Mouse (Mus musculus) spleen, adult 2 months (tissue): ENCODE data around the gene Clic3. TPM values are rescaled to one million over a fixed set of nuclear protein-coding genes. Genes with fewer than 3 reads are reported as not detected.

Experiments
- DNase-seq, 2 experiments: peaks; one replicate each; pipeline versions ENCODE4 v3.0.0 to v3.0.0-alpha.2; 2012 to 2021; ENCODE audit warnings: low spot score in 2 of 2, low read depth in 1 of 2
- H3K27ac ChIP-seq: fragments of 200-500 bp; 2 replicates; pipeline ENCODE4 v1.5.1; 2012; ENCODE audit warnings: low read length, inconsistent platforms; ENCODE audit not compliant: insufficient read depth
- H3K27me3 ChIP-seq: fragments of 200-500 bp; 2 replicates; pipeline ENCODE4 v1.6.1; 2012; ENCODE audit warnings: mild to moderate bottlenecking, moderate library complexity, low read length, inconsistent platforms; ENCODE audit not compliant: control insufficient read depth, insufficient read depth
- H3K36me3 ChIP-seq: fragments of 200-500 bp; 2 replicates; pipeline ENCODE4 v1.6.1; 2012; ENCODE audit warnings: mild to moderate bottlenecking, low read length, inconsistent platforms; ENCODE audit not compliant: control insufficient read depth, insufficient read depth
- H3K4me1 ChIP-seq: fragments of 200-500 bp; 2 replicates; pipeline ENCODE4 v1.6.1; 2011; ENCODE audit warnings: inconsistent platforms; ENCODE audit not compliant: control insufficient read depth, insufficient read depth, insufficient read length
- H3K4me3 ChIP-seq: fragments of 200-500 bp; 2 replicates; pipeline ENCODE4 v1.5.1; 2011; ENCODE audit warnings: mild to moderate bottlenecking, inconsistent platforms; ENCODE audit not compliant: insufficient read depth, insufficient read length; ENCODE audit errors: extremely low read depth
- CTCF ChIP-seq: fragments of 200-500 bp; IDR thresholded peaks from 2 replicates; pipeline ENCODE4 v1.5.1; 2011; ENCODE audit warnings: mild to moderate bottlenecking, inconsistent platforms; ENCODE audit not compliant: insufficient read depth, insufficient read length, insufficient replicate concordance; ENCODE audit errors: extremely low read depth
- POLR2A ChIP-seq: fragments of 200-500 bp; IDR thresholded peaks from 2 replicates; pipeline ENCODE4 v1.6.1; 2011; ENCODE audit warnings: low read depth, low read length, inconsistent platforms
- WGBS: fragments of 180-500 bp; shearing (Covaris S2); methylation state at CpG from one replicate; pipeline ENCODE4 v1.1.7; 2018; 5-methylcytosine and 5-hydroxymethylcytosine counted together
- polyA plus RNA-seq: library from polyadenylated mRNA; depleted of rRNA; stranded (reverse); fragments of >200 nt; gene quantifications from 2 replicates; pipeline ENCODE4 v1.2.3, GENCODE M21; 2012

Clic3 gene
- polyA plus RNA-seq, 1 experiment = 2.5 TPM

DNA sequence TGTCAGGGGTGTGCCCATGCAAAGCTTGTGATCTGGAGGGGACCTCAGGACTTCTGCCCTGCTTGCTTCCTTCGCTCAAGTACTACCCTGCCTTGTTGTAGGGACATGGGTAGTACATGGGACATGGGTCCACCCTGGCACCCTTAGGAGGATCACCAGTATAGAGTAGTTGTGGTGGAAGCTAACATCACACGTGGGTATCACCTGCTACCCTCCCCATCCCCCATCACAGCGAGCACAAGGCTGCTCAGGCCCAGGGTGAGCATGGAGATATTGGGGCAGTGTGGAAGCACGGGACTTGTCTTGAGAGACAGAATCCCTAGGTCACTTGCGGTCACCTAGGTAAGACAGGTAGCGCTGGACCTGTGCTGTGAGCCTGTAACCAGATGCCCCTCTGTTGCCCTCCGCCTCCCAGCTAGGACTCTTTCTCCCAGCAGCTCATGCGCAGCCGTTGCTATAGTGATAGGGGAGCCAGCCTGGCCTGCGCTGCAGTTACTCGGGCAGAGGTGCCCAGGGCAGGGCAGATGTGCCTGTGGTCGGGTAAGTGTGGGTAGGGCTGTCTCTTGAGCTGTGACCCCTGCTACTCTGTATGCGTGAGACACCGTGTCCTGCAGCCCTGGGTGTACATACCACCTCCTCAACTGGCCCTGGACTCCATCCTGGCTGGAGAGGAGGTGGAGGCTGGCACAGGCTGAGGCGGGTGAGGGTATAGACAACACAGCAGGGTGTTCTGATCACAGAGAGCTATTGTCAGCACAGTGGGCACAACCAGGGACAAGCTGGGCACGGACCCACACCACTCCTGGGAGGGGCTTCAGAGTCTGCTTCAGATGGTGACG, 26.0 kb upstream of the Clic3 start:
- H3K4me1 ChIP-seq = peaks cover 11% of the 10 kb centered on the region
- WGBS = 70% methylated on average over 17 of the region's 17 CpGs
- no peaks in the 10 kb centered on the region; the same call in 1 of the 2 replicates for H3K36me3 ChIP-seq
- no peak overlapping the region for H3K4me3 ChIP-seq
- TF ChIP-seq CTCF (no peak), POLR2A (no peak)
- DNase-seq = no peak
- H3K27me3 ChIP-seq = no peaks in the 10 kb centered on the region
- H3K27ac ChIP-seq = no peak overlapping the region

DNA sequence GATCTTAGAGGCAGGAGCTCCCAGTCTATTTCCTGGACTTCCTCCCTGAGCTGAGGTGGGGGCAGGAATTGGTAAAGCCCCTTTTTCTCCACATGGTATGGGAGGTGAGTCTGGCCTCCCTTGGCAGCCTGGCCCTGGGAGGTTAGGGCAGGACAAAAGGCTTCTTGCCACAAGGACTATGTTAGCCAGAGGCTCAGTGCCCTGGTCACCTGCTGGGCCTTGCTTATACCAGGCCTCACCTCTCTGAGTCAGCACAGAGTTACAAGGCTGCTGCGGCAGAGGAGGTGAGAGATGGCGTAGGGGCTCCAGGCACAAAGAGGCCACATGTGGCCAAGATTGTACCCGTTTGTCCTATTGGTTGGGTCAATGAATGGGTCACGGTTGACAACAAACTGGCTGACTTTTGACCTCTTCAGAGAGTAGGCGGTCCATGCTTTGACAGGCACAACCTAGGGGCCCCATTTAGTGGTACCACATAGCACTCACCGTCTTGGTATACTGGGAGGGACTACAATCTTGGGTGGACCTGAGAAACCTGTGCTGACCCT, 25.3 kb upstream of the Clic3 start:
- WGBS = 93% methylated on average over 6 of the region's 6 CpGs
- Histone ChIP-seq H3K27me3 (no peaks in the 10 kb centered on the region), H3K4me1 (peaks cover 10% of the 10 kb centered on the region), H3K4me3 (no peak overlapping the region), H3K36me3 (no peaks in the 10 kb centered on the region; the same call in none of the 2 replicates), H3K27ac (no peak overlapping the region)
- no peak for DNase-seq
- no peak for TF ChIP-seq POLR2A
- TF ChIP-seq CTCF = no peak

DNA sequence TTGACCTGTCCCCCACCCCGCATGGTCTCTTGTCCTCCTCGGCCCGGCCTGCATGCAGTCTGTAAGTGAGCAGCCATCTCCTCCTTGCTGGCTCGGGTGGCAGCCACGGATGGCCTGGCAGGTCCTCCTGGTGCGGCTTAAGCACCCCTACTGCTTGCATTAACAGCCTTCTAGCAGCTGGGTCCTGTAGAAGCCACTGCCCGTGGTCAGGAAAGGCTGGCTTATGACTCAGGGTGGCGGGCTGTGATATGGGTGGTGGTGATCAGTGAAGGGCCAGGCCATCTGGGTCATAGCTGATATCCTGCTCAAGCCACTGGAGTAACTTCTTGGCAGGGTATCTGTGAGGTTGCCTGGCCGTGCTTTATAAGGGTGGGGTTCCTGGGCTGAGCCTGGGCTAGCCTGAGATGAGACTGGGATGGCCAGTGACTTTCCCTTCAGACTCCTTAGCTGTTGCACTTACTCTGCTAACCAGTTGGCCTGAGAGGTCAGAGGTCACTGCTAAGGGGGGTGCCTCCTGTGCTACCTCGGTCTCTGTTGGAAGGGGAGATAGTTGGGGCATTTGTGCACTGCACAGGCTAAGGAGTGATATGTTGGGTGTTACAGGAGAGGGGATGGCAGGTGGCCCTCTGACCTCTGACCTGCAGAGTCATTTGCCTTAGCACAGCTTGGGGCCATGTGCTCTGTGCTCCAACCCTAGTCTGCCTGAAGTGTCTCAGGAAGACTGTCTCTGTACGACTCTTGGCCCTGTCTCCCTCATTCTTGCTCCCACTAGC, 24.1 kb upstream of the Clic3 start:
- H3K36me3 ChIP-seq = peaks cover 1% of the 10 kb centered on the region
- peaks cover 5% of the 10 kb centered on the region for H3K4me1 ChIP-seq
- no peak overlapping the region for H3K4me3 ChIP-seq
- 86% methylated on average over 11 of the region's 11 CpGs for WGBS
- TF ChIP-seq CTCF (no peak), POLR2A (no peak)
- no peak overlapping the region for H3K27ac ChIP-seq
- H3K27me3 ChIP-seq = no peaks in the 10 kb centered on the region
- no peak for DNase-seq

DNA sequence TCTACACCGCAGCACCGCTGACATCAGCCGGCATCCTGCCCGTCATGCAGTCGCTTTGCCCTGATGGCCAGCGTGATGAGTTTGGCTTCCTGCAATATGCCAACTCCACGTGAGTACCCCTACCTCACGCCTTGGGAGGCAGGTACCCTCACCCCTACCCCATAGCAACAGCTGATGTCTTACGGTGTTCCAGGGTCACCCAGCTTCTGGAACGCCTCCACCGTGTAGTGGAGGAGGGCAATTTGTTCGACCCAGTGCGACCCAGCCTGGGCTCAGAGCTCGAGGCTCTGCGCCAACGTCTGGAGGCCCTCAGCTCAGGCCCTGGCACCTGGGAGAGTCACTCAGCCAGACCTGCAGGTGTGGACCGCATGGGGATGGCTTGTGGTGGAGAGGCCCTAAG, 23.5 kb upstream of the Clic3 start:
- H3K4me1 ChIP-seq = peaks cover 5% of the 10 kb centered on the region
- 92% methylated on average over 17 of the region's 17 CpGs for WGBS
- TF ChIP-seq CTCF = no peak
- TF ChIP-seq POLR2A = no peak

DNA sequence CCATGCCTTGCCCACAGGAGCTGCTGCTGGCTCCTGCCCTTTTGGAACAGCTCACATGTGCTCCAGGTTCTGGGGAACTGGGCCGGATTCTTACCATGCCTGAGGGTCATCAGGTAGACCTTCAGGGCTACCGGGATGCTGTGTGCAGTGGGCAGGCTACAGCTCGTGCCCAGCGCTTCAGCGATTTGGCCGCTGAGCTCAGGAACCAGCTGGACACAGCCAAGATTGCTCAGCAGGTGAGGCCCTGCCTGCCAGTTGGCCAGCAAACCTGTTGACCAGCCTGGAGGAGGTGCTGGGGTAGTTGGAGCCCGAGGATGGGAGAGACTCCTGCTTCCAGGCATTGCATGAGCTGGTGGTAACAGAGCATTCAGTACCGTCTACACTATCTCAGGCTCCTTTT, 22.3 kb upstream of the Clic3 start:
- 90% methylated on average over 8 of the region's 8 CpGs for WGBS
- H3K27me3 ChIP-seq = no peaks in the 10 kb centered on the region
- no peak overlapping the region for H3K4me3 ChIP-seq
- no peak overlapping the region for H3K27ac ChIP-seq
- TF ChIP-seq CTCF = no peak
- TF ChIP-seq POLR2A = no peak
- DNase-seq = peak in 1 of 2 experiments; percentile 2
- H3K4me1 ChIP-seq = peaks cover 3% of the 10 kb centered on the region; the same call in 1 of the 2 replicates
- peaks cover 7% of the 10 kb centered on the region for H3K36me3 ChIP-seq

More for the DNA sequence above, 23.5 kb upstream of the Clic3 start:
- no peak overlapping the region for H3K27ac ChIP-seq
- H3K27me3 ChIP-seq = no peaks in the 10 kb centered on the region
- H3K36me3 ChIP-seq = peaks cover 5% of the 10 kb centered on the region
- no peak overlapping the region for H3K4me3 ChIP-seq
- no peak for DNase-seq

DNA sequence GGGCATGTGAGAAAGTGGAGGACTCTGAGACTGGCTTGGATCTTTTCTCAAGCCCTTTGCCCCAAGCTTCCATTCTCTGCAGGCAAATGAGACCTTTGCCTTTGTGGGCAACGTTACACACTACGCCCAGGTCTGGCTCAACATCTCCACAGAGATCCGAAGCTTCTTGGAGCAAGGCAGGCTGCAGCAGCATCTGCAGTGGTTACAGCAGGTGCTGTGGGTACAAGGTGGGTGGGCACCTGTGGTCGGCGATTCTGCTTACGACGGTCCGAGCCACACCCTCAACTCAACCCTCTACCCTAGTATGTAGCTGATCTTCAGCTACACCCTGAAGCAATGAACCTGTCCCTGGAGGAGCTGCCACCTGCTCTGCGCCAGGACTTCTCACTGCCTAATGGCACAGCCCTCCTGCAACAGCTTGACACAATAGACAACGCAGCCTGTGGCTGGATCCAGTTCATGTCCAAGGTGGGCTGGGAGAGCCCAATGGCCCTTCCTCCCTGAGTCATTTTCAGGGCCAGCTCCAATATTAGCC, 20.3 kb upstream of the Clic3 start:
- WGBS = 85% methylated on average over 10 of the region's 10 CpGs
- DNase-seq = no peak
- Histone ChIP-seq H3K4me1 (no peaks in the 10 kb centered on the region), H3K36me3 (peaks cover 15% of the 10 kb centered on the region), H3K27me3 (no peaks in the 10 kb centered on the region), H3K4me3 (no peak overlapping the region), H3K27ac (no peak overlapping the region)
- TF ChIP-seq POLR2A (no peak), CTCF (no peak)

DNA sequence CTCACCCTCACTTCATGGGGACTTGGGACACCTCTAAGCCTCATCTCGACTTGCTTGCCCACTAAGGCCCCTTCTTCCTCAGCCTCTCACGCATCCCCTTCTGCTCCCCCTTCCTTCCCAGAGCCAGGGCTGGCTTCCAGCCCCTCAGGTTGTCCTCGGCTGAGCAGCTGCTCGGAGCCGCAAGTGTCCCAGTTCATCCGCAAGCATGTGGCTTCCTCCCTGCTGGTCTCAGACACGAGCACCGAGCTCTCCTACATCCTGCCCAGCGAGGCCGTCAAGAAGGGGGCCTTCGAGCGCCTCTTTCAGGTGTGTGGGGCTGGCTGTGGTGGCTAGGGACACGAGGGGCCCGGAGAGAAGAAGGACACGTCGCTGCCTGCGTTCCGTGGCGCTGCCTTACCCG, 15.6 kb upstream of the Clic3 start:
- no peak overlapping the region for H3K4me3 ChIP-seq
- WGBS = 90% methylated on average over 20 of the region's 20 CpGs
- TF ChIP-seq CTCF (no peak), POLR2A (no peak)
- no peak for DNase-seq
- H3K36me3 ChIP-seq = peaks cover 28% of the 10 kb centered on the region
- no peaks in the 10 kb centered on the region for H3K4me1 ChIP-seq
- no peak overlapping the region for H3K27ac ChIP-seq
- H3K27me3 ChIP-seq = no peaks in the 10 kb centered on the region
